Mouse (Mus musculus): Measurements from ENCODE around the gene Iqgap2.

- TF ChIP-seq POLR2A (IDR thresholded peaks at IDR 0.05; ENCODE audit: control insufficient read depth in 1 of 2, insufficient read depth in 1 of 2, low read depth in 1 of 2, low read length in 2 of 2, poor library complexity in 1 of 2) = no peak
- no peak for TF ChIP-seq EP300 (IDR thresholded peaks at IDR 0.05; ENCODE audit: low read depth in 1 of 2, low read length in 2 of 2)
- TF ChIP-seq TCF12 (IDR thresholded peaks at IDR 0.05; ENCODE audit: low read depth, low read length) = no peak
- TF ChIP-seq RAD21 (IDR thresholded peaks at IDR 0.05; ENCODE audit: low read depth, low read length) = no peak
- no peak for TF ChIP-seq BHLHE40 (IDR thresholded peaks at IDR 0.05; ENCODE audit: borderline replicate concordance, low read depth, low read length)
- no peak for TF ChIP-seq USF2 (IDR thresholded peaks at IDR 0.05; ENCODE audit: borderline replicate concordance in 1 of 2, insufficient read depth in 1 of 2, low read depth in 1 of 2, low read length in 2 of 2)
Observed at GRCm38 (mm10) chr13:95836944-95837343, 54.8 kb downstream of the Iqgap2 start.
